Mouse (Mus musculus): Measurements from ENCODE around the gene Hscb. TPM values are rescaled to one million over a fixed set of nuclear protein-coding genes. Genes with fewer than 3 reads are reported as not detected.

The Hscb gene
- polyA plus RNA-seq, 1 experiment from 2014 or later, result 28.2 TPM

Other genes with a start within 250 kb of the Hscb start
- gene Noc4l, start 186.4 kb downstream of the Hscb start, polyA plus RNA-seq (2015; fragmentation: Nextera tagmentation; extraction: Ambion mirVana), result 44.8 and 50.6 TPM in 2 replicates
- gene Ddx51, start 186.3 kb downstream of the Hscb start, polyA plus RNA-seq (2015; fragmentation: Nextera tagmentation; extraction: Ambion mirVana), result 22.1 and 24.2 TPM in 2 replicates
- gene Ep400, start 69.1 kb downstream of the Hscb start, polyA plus RNA-seq (2015; fragmentation: Nextera tagmentation; extraction: Ambion mirVana), result 29.8 and 46.2 TPM in 2 replicates
- gene Pus1, start 59.1 kb downstream of the Hscb start, polyA plus RNA-seq (2015; fragmentation: Nextera tagmentation; extraction: Ambion mirVana), result 45.0 and 51.1 TPM in 2 replicates
- gene Ulk1, start 29.7 kb downstream of the Hscb start, polyA plus RNA-seq (2015; fragmentation: Nextera tagmentation; extraction: Ambion mirVana), result 14.0 and 15.8 TPM in 2 replicates
- gene Chek2, start 202 bp upstream of the Hscb start, polyA plus RNA-seq (2015; fragmentation: Nextera tagmentation; extraction: Ambion mirVana), result 31.7 and 33.8 TPM in 2 replicates
- 10.2 and 10.9 TPM in 2 replicates for gene Ttc28, start 40.0 kb upstream of the Hscb start, polyA plus RNA-seq (2015; fragmentation: Nextera tagmentation; extraction: Ambion mirVana)